Mouse (Mus musculus) NIH3T3 (cell line): ENCODE data around the gene Napb.
A peak's percentile ranks its signal among the peaks of the same experiment; 100 is the strongest.
"Not testable (repeated sequence)": the region's sequence is repeated elsewhere in the genome, so short reads cannot be mapped to it uniquely, and the experiment has no call there.

Experiments used
- DNase-seq: peaks from one replicate; pipeline ENCODE4 v3.0.0-alpha.2; 2012; ENCODE audit warnings: low read depth

Napb gene

DNA sequence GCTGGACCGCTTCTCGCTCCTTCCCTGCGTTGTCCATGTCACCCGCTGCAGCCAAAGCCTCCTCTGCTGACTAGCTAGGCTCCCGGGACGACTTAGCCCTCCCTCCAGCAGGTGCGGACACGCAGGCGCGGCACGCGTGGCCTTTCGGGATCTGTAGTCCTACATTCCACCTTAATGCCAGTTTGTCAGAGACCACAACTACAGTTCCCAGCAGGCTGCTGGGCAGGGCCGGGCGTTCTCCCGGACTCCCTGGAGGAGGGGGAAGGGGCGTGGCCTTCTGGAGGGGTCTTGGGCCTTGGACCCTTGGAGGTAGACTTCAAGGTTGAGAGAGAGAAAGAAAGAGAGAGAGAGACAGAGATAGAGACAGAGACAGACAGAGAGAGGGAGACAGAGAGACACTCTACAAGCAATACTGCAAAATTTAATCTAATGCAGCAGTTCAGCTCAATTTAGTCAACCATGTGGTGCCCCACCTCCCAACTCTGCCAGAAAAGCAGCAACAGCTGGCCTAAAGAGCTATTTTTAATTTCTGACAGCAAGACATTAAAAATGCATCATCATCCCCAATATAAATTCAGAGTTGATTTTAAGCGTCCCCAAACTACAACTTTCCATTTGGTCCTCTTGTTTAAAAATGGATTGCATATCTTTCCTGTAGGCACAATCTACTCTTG, at the start of gene Napb:
Napb (minus strand) TSS at position 141 of the 674 bp plus-strand sequence.
- peak; percentile 96 for DNase-seq

- no peak for DNase-seq
Measured at GRCm38 (mm10) chr2:148781709-148782108, 49.4 kb upstream of the Napb start, which contains the start of gene 8030411F24Rik. TSS of gene 8030411F24Rik (plus strand) at chr2:148782009.

DNA sequence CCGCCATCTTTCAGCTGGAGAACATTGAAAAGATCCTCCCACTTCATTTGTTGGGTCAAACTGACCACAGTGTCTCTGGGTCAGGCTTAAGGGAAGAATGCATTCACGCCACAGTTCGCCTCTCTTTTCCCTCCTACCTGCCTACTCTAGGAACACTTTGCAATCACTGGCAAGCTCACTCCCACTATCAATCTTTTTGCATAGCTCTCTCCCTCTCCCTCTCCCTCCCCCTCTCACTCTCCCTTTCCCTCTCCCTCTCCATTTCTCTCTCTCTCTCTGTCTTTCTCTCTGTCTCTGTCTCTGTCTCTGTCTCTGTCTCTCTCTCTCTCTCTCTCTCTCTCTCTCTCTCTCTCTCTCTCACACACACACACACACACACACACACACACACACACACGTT, 39.1 kb upstream of the Napb start, which contains the start of gene Cst11:
Cst11 (minus strand) TSS at position 101 of the 400 bp plus-strand sequence.
- not testable (repeated sequence) for DNase-seq

DNA sequence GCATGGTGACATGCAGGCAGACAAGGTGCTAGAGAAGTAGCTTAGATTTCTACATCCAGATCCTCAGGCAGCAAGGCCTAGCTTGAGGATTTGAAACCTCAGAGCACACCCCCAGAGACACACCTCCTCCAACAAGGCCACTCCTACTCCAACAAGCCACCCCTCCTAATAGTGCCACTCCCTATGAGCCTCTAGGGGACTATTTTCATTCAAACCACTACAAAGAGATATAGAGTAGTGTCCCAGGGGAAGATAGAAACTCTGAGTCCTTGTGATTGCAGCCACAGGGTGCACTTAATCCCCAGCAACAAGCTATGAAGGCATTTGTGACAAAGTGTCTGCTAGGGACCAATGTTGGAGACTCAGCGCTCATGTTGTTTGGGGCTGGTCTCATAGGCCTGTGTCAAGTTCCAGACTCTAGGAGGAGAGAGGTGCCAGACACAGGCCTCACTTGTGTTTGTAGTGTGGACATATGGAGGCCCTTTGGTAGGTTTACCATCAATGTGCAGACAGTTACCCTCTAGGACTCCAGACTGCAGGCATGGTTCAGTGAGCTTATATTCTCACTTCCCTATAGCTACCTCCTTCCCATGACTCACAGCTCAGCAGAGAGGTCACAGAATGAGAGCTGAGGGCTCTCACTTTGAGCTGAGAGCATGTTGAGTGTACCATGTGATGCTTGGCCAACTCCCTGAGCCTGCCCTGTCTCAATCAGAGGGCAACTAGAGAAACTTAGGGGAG, 31.6 kb upstream of the Napb start:
- DNase-seq = peak; percentile 11

- DNase-seq = no peak
Measured at GRCm38 (mm10) chr2:148754310-148754846, 22.1 kb upstream of the Napb start.

- peak; percentile 97 for DNase-seq
Measured at GRCm38 (mm10) chr2:148751893-148752813, 19.9 kb upstream of the Napb start.

DNA sequence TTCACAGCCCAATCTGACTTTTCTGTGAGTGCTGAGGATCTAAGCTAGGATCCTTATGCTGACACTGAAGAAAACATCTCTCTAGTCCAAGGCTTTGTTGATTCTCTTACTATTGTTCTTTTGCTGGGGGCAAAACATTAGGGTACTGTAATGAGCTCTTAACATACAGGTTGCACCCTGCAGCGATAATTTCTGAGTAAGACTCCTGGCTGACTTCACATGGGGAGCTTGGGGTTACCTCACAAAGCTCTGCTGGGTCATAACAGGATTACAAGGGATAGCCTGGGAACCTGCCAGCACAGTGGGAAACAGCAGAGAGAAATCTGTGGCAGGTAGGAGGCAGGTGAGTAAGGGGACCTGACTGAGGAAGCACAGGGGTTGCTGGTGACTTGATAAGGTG, 17.8 kb upstream of the Napb start, which contains the start of gene Cstl1:
Cstl1 (plus strand) TSS at position 301 of the 400 bp plus-strand sequence.
- no peak for DNase-seq

DNA sequence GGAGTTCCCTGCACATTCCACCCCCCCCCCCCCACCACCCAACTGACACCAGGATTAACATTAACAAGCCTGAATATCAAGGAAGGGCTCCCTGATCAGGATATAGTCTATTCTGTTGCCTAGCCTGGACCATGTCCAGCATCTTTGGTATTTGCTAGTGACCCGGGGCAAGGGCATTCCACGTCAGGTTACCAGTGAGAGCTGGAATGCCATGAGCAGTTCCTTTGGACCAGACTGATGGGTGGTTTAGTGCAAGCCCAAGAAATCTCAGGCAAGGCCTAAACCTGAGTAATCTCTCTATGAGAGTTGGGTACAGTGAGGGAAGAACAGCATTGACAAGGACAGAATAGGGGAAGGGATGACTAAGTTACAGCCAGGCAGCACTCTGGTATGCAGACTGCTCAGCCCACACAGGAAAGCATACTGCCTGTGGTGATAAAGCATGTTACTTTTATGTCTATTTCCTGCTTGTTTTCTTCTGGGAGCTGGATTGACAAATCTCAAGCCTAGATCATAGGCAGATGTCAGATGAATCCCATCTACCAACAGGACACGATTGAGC, 11.7 kb upstream of the Napb start:
- DNase-seq = peak; percentile 41

- DNase-seq = no peak
Measured at GRCm38 (mm10) chr2:148743001-148743400, 10.7 kb upstream of the Napb start.

DNA sequence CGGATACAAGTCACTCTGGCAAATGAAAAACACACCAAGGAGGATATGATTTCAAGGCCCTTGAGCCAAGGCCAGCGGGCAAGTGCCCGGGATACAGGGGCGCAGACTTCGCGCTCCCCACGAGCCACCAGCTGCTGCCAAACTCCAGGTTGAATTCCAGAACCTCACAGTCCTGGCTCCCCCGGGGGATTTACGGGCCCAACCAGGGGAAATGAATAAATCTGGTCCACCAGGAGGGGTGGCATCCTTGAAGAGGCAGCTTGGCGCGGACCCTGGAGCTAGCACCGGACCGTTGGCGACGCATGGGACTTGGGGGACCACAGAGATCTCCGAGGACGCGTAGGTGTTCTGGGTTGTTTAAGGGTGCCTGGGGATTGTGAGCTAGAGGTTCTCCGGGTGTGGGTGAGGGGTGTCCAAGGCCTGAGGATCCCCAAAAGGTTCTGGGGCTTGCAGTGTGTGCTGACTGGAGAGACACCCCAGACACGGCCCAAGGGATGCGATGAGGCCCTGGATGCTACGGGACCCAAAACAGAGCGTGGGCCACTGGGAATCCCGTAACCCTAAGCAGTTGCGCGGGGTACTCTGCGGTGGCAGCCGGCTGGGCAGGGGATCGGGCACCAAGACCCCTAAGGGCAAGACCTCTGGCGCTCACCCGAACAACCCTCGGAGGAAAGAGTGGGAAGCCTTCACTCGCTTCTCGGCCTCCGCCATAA, 497 bp downstream of the Napb start:
- peak; percentile 48 for DNase-seq

DNA sequence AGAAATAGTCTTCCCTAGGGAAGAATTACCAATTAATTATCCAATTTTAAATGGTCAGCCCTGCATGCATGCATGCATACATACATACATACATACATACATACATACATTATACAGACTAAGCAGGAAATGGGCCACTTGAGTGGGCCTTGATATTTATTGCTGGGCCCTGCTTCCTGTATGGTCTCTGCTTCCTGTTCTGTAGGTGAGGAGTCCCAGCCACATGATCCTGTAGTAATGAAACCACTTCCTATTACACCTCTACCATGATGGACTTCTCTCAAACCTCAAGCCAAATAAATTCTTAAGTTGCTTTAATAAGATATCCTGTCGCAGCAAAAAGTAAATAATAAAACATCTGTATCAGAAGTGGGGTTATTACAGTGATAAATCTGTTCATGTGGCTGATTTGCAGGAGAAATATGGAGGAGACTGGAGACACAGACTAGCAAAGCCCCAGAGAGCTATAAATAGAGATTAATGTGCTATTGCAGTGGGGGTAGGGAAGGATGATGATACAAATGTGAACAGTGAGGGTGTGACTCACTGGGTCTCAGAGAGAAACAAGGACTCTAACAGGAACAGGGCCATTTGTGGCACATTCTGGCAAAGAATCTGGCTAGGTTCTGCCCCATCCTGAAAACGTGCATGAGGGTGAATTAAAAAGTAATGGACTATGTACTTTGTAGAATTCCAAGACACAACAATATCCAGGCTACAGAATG, 12.8 kb downstream of the Napb start:
- DNase-seq = peak; percentile 50

GRCm38 (mm10) chr2:148717072-148717471, 15.2 kb downstream of the Napb start:
- DNase-seq = no peak

- no peak for DNase-seq
Measured at GRCm38 (mm10) chr2:148712326-148712725, 19.9 kb downstream of the Napb start.

DNA sequence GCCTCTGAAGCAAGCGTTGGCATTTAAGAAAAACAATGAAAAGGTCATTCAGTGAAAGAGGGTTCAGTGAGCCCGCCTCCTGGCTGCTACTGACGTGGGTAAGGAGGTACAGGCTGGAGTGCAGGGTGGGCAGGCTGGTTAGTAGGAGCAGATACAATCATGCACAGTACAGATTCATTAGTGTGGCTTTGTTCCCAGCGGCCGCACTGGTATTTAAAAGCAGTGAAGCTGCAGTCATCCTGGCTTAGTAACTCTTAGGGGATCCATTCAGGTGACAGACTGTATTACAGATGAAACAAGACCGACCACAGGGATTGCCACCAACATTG, 25.1 kb downstream of the Napb start:
- DNase-seq = no peak

GRCm38 (mm10) chr2:148706409-148707201, 25.7 kb downstream of the Napb start:
- peak; percentile 68 for DNase-seq

- DNase-seq = no peak
Measured at GRCm38 (mm10) chr2:148698571-148698970, 33.7 kb downstream of the Napb start.

DNA sequence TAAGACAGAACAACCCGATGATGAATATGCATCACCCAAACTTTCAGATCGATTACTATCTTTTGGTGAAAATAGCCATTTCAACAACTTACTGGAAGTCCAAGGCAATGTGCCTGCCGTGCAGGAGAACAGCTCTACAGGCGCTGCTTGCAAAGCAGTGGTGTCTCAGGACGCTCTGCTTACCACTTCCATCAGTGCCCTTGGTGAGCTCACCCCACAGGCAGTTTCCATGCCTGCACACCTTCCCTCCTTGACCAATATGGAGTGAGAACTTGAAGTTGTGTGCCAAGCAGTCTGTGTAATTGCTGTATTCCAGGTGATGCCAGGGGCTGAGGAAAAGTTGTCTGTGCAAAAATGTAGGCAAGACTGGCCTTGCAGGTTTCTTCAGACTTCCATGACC, 41.5 kb downstream of the Napb start:
- DNase-seq = no peak

- no peak for DNase-seq
Measured at GRCm38 (mm10) chr2:148690291-148690690, 42.0 kb downstream of the Napb start.

- no peak for DNase-seq
Measured at GRCm38 (mm10) chr2:148689444-148690140, 42.7 kb downstream of the Napb start.
